Mouse (Mus musculus): ENCODE measurements at regions not wholly inside any gene's neighbourhood (a gene's known extent, or its start where the extent isn't known, plus 50 kb on each side); places are given as distances from the start of the nearest gene placed in this dataset.

DNA sequence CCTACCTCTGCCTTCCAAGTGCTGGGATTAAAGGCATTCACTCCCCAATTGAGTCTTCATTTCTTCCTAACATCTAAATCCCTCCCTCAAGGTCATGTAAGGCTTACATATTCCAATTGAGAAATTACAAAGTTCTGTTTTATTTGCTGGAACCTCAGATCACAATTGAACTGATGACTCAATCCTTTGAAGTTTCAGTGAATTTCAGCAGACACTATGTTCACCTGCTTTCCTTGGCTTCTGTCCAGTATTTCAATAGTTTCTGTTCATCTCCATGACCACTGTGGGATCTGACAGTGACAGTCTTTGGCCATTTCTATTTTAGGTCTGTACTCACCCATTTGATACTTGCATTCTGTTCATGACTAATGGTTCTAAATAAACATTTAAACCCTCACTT, 241.9 kb upstream of the Cdh12 start:
- TF ChIP-seq MAX (IDR thresholded peaks at IDR 0.05; ENCODE audit: low read length) (no peak), SMC3 (IDR thresholded peaks at IDR 0.05; ENCODE audit: low read depth, low read length) (no peak), POLR2A (IDR thresholded peaks at IDR 0.05; ENCODE audit: low read depth, low read length) (no peak), CTCF (conservative IDR thresholded peaks at IDR 0.05 in 1 of 2, IDR thresholded peaks at IDR 0.05 in 1 of 2; ENCODE audit: low read depth in 2 of 2, low read length in 2 of 2) (no peak), ZNF384 (IDR thresholded peaks at IDR 0.05; ENCODE audit: low read depth, low read length) (no peak), EP300 (IDR thresholded peaks at IDR 0.05; ENCODE audit: low read length) (no peak), RCOR1 (conservative IDR thresholded peaks at IDR 0.05; ENCODE audit: low read depth, low read length) (no peak)

Measured in CH12.LX (cell line).